Mouse (Mus musculus) intestine, embryonic 16.5 days (tissue): Measurements from ENCODE around the gene Nudt5. TPM values are rescaled to one million over a fixed set of nuclear protein-coding genes. Genes with fewer than 3 reads are reported as not detected.

Source experiments
- ATAC-seq: fragments of 200-750 bp; cut with Nextera tagmentation; 2 replicates; pipeline ENCODE4 v1.8.0; 2017; ENCODE audit warnings: moderate TSS enrichment, moderate library complexity
- H3K27ac ChIP-seq: fragments of 300-500 bp; sonication (generic); 2 replicates; pipeline ENCODE4 v1.5.1; 2014; ENCODE audit warnings: mild to moderate bottlenecking, low read length
- H3K27me3 ChIP-seq: fragments of 300-500 bp; sonication (generic); replicated peaks from 2 replicates; pipeline ENCODE4 v1.6.1; 2014; ENCODE audit warnings: low read length, control low read depth, mixed read lengths; ENCODE audit not compliant: control insufficient read depth, insufficient read depth
- H3K36me3 ChIP-seq: fragments of 300-500 bp; sonication (generic); 2 replicates; pipeline ENCODE4 v1.6.1; 2014; ENCODE audit warnings: low read length, control low read depth; ENCODE audit not compliant: control insufficient read depth, insufficient read depth
- H3K4me1 ChIP-seq: fragments of 300-500 bp; sonication (generic); 2 replicates; pipeline ENCODE4 v1.6.1; 2014; ENCODE audit warnings: low read length, control low read depth, mixed read lengths; ENCODE audit not compliant: control insufficient read depth, insufficient read depth
- H3K4me2 ChIP-seq: fragments of 300-500 bp; sonication (generic); 2 replicates; pipeline ENCODE4 v1.6.1; 2014; ENCODE audit warnings: low read depth, low read length, control low read depth
- H3K4me3 ChIP-seq: fragments of 300-500 bp; sonication (generic); 2 replicates; pipeline ENCODE4 v1.5.1; 2014; ENCODE audit warnings: mild to moderate bottlenecking, low read length
- H3K9ac ChIP-seq: fragments of 300-500 bp; sonication (generic); 2 replicates; pipeline ENCODE4 v1.6.1; 2014; ENCODE audit warnings: low read depth, low read length
- H3K9me3 ChIP-seq: fragments of 300-500 bp; sonication (generic); 2 replicates; pipeline ENCODE4 v1.6.1; 2016; ENCODE audit warnings: low read length, control low read depth; ENCODE audit not compliant: control insufficient read depth
- WGBS: fragments of 180-500 bp; shearing (Covaris S2); extraction: QIAGEN DNeasy Blood & Tissue Kit; methylation state at CpG from one replicate; pipeline ENCODE4 v1.1.7; 2014; 5-methylcytosine and 5-hydroxymethylcytosine counted together
- polyA plus RNA-seq: library from polyadenylated mRNA; unstranded; fragments of >200 nt; fragmentation: Nextera tagmentation; extraction: Ambion mirVana; gene quantifications from 2 replicates; pipeline ENCODE4 v1.2.1, GENCODE M21; 2015

Nudt5 gene
- polyA plus RNA-seq, 1 experiment from 2014 or later, result 66.8 TPM

DNA sequence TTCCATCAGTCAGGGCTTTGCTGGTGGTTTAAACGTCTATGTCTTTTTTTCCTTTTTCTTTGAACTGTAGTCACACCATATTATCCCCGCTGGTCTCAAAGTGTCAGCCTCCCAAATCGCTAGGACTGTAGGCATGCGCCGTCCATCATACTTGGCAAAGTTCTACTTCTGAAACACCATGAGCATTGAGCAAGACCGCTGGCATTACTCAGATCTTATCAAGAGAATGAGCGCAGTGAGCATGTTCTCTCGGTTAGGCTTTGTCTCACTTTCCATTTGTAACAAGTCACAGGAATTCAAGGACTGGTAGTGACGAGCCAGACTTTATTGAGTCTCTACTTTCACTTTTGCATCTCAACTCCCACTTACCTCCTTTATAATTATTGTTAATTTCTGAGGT, 6.3 kb downstream of the Nudt5 start:
- no peak for ATAC-seq
- H3K27ac ChIP-seq, result no peak overlapping the region
- no peaks in the 10 kb centered on the region for H3K36me3 ChIP-seq
- WGBS, result 89% methylated on average over 9 of the region's 9 CpGs
- no peaks in the 10 kb centered on the region for H3K27me3 ChIP-seq
- no peak overlapping the region for H3K4me3 ChIP-seq
- no peak overlapping the region for H3K9ac ChIP-seq
- H3K4me1 ChIP-seq, result peaks cover 7% of the 10 kb centered on the region; the same call in 1 of the 2 replicates
- H3K4me2 ChIP-seq, result no peak overlapping the region
- H3K9me3 ChIP-seq, result no peaks in the 10 kb centered on the region

DNA sequence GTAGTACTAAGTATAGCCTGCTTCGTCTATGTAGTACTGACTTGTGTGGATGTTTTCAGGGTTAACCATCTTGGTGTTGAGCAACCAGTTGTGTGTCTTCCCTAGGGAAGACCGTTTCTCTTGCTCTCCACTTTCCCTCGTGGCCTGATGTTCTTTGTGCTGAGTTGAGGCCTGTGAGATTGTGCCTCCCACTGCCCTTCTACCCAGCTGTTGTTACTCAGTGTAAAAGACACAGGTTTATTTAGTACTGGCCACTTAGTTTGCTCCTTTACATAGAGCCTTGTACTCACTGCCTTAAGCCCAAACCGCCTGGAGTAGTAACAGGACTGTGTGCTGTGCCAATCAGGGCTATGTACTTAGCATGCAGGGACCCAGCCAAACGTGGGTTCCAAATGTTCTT, 7.0 kb downstream of the Nudt5 start:
- no peaks in the 10 kb centered on the region for H3K9me3 ChIP-seq
- no peaks in the 10 kb centered on the region for H3K27me3 ChIP-seq
- no peak for ATAC-seq
- H3K9ac ChIP-seq, result no peak overlapping the region
- no peak overlapping the region for H3K27ac ChIP-seq
- peaks cover 2% of the 10 kb centered on the region; the same call in 1 of the 2 replicates for H3K4me1 ChIP-seq
- no peak overlapping the region for H3K4me2 ChIP-seq
- no peaks in the 10 kb centered on the region for H3K36me3 ChIP-seq
- H3K4me3 ChIP-seq, result no peak overlapping the region
- WGBS, result 86% methylated on average over 5 of the region's 5 CpGs

GRCm38 (mm10) chr2:5862834-5863233, 18.0 kb downstream of the Nudt5 start, which contains the start of gene Gm13199:
Gm13199 (minus strand) TSS chr2:5862934.
- Histone ChIP-seq H3K27me3 (no peaks in the 10 kb centered on the region), H3K9me3 (no peaks in the 10 kb centered on the region), H3K9ac (no peak within 1 kb of the TSS), H3K4me1 (no peaks in the 10 kb centered on the region), H3K27ac (no peak within 1 kb of the TSS), H3K36me3 (peaks cover 3% of the 10 kb centered on the region; the same call in 1 of the 2 replicates), H3K4me3 (no peak within 1 kb of the TSS), H3K4me2 (no peak within 1 kb of the TSS)
- no peak for ATAC-seq
- WGBS, result 96% methylated on average over 3 of the region's 3 CpGs

DNA sequence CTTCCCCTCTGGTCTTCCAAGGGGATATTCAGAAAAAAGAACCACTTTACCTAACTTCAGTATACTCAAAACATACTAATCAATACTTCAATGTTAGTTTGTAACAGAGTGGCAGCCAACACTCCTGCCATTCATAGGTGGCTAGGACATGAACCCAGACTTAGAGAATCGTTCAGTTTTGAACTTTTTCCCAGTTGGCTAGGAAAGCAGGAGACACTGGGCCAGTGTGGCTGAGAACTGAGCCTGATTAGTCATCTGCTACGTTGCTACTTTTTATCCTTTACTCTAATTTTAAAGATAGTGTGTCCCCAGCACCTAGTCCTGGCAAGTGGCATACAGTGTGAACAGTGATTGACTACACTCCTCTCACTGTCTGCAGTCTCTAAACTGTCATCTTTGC, 22.9 kb downstream of the Nudt5 start:
- H3K4me2 ChIP-seq, result no peak overlapping the region
- H3K9me3 ChIP-seq, result no peaks in the 10 kb centered on the region
- H3K27me3 ChIP-seq, result no peaks in the 10 kb centered on the region
- H3K36me3 ChIP-seq, result peaks cover 7% of the 10 kb centered on the region
- no peak overlapping the region for H3K9ac ChIP-seq
- no peak for ATAC-seq
- H3K4me1 ChIP-seq, result no peaks in the 10 kb centered on the region
- 84% methylated on average over 2 of the region's 2 CpGs for WGBS
- no peak overlapping the region for H3K4me3 ChIP-seq
- no peak overlapping the region for H3K27ac ChIP-seq

GRCm38 (mm10) chr2:5869746-5870145, 24.9 kb downstream of the Nudt5 start:
- H3K27ac ChIP-seq, result no peak overlapping the region
- H3K4me1 ChIP-seq, result no peaks in the 10 kb centered on the region
- H3K4me2 ChIP-seq, result no peak overlapping the region
- no peaks in the 10 kb centered on the region for H3K9me3 ChIP-seq
- no peaks in the 10 kb centered on the region for H3K27me3 ChIP-seq
- no peak for ATAC-seq
- WGBS, result 91% methylated on average over 5 of the region's 5 CpGs
- H3K4me3 ChIP-seq, result no peak overlapping the region
- H3K36me3 ChIP-seq, result peaks cover 16% of the 10 kb centered on the region
- H3K9ac ChIP-seq, result no peak overlapping the region

- ATAC-seq, result no peak
- Histone ChIP-seq H3K4me1 (no peaks in the 10 kb centered on the region), H3K36me3 (peaks cover 23% of the 10 kb centered on the region), H3K27ac (no peak overlapping the region), H3K9ac (no peak overlapping the region), H3K4me2 (no peak overlapping the region), H3K4me3 (no peak overlapping the region), H3K27me3 (no peaks in the 10 kb centered on the region), H3K9me3 (no peaks in the 10 kb centered on the region)
- WGBS, result 65% methylated on average over 3 of the region's 3 CpGs
Measured at GRCm38 (mm10) chr2:5877446-5877845, 32.6 kb downstream of the Nudt5 start.

DNA sequence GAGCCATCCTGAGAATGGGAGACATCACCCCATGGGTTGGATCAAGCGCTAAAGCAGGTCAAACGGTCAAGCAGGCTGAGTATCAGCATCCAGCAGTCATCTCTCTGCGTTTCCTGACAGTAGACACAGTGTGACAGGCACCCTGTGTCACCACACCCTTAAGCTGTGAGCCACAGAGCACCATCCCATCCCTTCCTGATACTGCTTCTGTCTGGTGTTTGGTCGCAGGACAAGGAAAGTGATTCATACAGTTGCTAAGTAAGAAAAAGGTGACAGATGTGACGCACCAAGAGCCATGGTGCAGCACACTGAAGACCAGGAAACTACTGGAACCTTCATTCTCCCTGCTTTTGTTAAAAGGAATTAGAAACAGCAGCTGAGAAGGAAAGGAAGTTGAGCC, 44.0 kb downstream of the Nudt5 start:
- WGBS, result 81% methylated on average over 5 of the region's 5 CpGs
- H3K4me1 ChIP-seq, result peaks cover 6% of the 10 kb centered on the region; the same call in 1 of the 2 replicates
- no peak overlapping the region for H3K4me2 ChIP-seq
- H3K4me3 ChIP-seq, result no peak overlapping the region
- H3K27ac ChIP-seq, result no peak overlapping the region
- no peaks in the 10 kb centered on the region for H3K27me3 ChIP-seq
- no peaks in the 10 kb centered on the region for H3K9me3 ChIP-seq
- H3K9ac ChIP-seq, result no peak overlapping the region
- ATAC-seq, result no peak
- peaks cover 6% of the 10 kb centered on the region for H3K36me3 ChIP-seq

DNA sequence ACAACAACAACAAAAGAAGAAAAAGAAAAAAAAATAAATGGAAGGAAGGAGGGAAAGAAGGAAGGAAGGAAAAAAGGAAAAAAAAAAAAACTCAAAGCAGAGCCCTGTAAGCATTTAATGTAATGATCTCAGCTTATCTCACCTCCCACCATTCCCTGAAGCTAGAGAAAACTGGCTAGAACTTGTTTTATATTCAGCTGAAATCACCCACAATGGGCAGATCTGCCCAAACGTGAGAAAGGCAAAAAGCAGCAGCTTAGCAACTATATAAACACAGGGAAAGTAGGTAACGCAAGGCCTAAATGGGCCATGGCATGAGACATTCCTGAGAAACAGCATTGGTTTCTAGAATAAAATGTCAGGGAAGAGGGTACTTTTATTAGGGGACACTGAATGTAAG, 44.6 kb downstream of the Nudt5 start:
- H3K27me3 ChIP-seq, result no peaks in the 10 kb centered on the region
- H3K27ac ChIP-seq, result no peak overlapping the region
- H3K4me1 ChIP-seq, result peaks cover 6% of the 10 kb centered on the region; the same call in 1 of the 2 replicates
- no peak for ATAC-seq
- 59% methylated on average over 2 of the region's 2 CpGs for WGBS
- no peak overlapping the region for H3K4me2 ChIP-seq
- H3K9me3 ChIP-seq, result no peaks in the 10 kb centered on the region
- peaks cover 6% of the 10 kb centered on the region; the same call in 1 of the 2 replicates for H3K36me3 ChIP-seq
- H3K9ac ChIP-seq, result no peak overlapping the region
- no peak overlapping the region for H3K4me3 ChIP-seq

GRCm38 (mm10) chr2:5894296-5894695, 49.5 kb downstream of the Nudt5 start:
- Histone ChIP-seq H3K9me3 (no peaks in the 10 kb centered on the region), H3K27me3 (no peaks in the 10 kb centered on the region), H3K36me3 (no peaks in the 10 kb centered on the region), H3K4me1 (peaks cover 6% of the 10 kb centered on the region; the same call in 1 of the 2 replicates), H3K27ac (peak overlapping the region; percentile 67), H3K4me3 (peak overlapping the region; percentile 85), H3K4me2 (peak overlapping the region; percentile 47), H3K9ac (peak overlapping the region; percentile 96)
- peak; percentile 32 for ATAC-seq
- WGBS, result 12% methylated on average over 11 of the region's 11 CpGs
